14 mouse cellular contexts compared by ENCODE assay signal in the genomic region with DNA sequence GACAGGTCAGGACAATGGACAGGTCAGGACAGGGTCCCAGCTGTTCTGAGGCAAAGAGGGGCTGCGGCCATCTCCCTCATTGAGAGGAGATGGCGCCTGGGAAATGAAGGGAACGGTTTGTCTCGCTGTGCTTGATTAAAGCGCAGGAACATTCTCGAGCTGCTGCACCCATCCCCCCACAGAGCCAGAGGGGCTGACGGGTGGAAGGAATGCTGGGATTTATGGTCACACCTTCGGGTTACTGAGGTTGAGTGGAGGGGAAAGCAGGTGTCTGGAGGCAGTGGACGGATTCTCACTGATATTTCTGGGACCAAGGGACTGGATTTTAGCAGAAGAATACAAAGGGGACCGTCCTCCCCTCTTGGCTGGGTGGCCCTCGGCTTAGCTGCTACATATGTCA. TPM values are rescaled to one million over a fixed set of nuclear protein-coding genes. Genes with fewer than 3 reads are reported as not detected.
DNase-seq lines count a peak whose midpoint lies in the region; ATAC-seq and TF ChIP-seq lines count a peak whose summit lies in the region.
"Had no signal": no experiment of that assay in that cellular context is flagged by ENCODE, and none has a peak within 500 bp of the region (broad histone marks: within the 10 kb centered on the region; RNA-seq: fewer than 3 reads in every experiment).

No protein-coding gene starts in this region.

- H3K27ac ChIP-seq in hindbrain, embryonic 11.5 days (ENCODE audit: low read depth, low read length): no peak overlapping the region
- H3K27ac ChIP-seq in hindbrain, embryonic 10.5 days: no peak overlapping the region
- peak overlapping the region; percentile 15; the same call in 1 of the 2 replicates for H3K27ac ChIP-seq in testis, adult 2 months (ENCODE audit: control insufficient read depth, insufficient read depth, low read depth, low read length)
- no peak overlapping the region for H3K27ac ChIP-seq in limb, embryonic 11.5 days (replicated peaks; ENCODE audit: low read depth, low read length)
- 0 out of 2 replicates have a peak overlapping the region, but pooled peaks have one; percentile 35 for H3K27ac ChIP-seq in stomach, postnatal 0 days (replicated peaks)
- H3K27ac ChIP-seq: midbrain, embryonic 12.5 days had no signal

- TF ChIP-seq EP300 in stomach, postnatal 0 days (optimal IDR thresholded peaks at IDR 0.05): no peak

- peak; percentile 21 for DNase-seq in hindbrain, embryonic 11.5 days (ENCODE audit: low spot score)
- no peak for DNase-seq in hindbrain, embryonic 10.5 days (ENCODE audit: low spot score)
- no peak for DNase-seq in testis, postnatal 14 days (ENCODE audit: low spot score)
- peak; percentile 58 for DNase-seq in limb, embryonic 11.5 days (ENCODE audit: low spot score)
- no peak for DNase-seq in stomach, postnatal 0 days (ENCODE audit: low spot score)
- no peak for DNase-seq in urinary bladder, postnatal 14 days (ENCODE audit: low spot score)
- DNase-seq in layer of hippocampus, postnatal 10 days (ENCODE audit: low spot score in 2 of 2): no peak
- DNase-seq: cerebellum, postnatal 10 days; kidney, adult 11 months; liver, postnatal 0 days; right cerebral cortex, adult 18-20 months had no signal

- H3K9me3 ChIP-seq in hindbrain, embryonic 11.5 days (ENCODE audit: control insufficient read depth, low read length): no peaks in the 10 kb centered on the region
- H3K9me3 ChIP-seq in hindbrain, embryonic 10.5 days: no peaks in the 10 kb centered on the region
- H3K9me3 ChIP-seq in limb, embryonic 11.5 days (ENCODE audit: control insufficient read depth, low read length): no peaks in the 10 kb centered on the region
- no peaks in the 10 kb centered on the region for H3K9me3 ChIP-seq in stomach, postnatal 0 days (ENCODE audit: control insufficient read depth, low read length)
- H3K9me3 ChIP-seq: midbrain, embryonic 12.5 days had no signal

- 36% methylated on average over 11 of the region's 11 CpGs for WGBS in hindbrain, embryonic 11.5 days
- 34% methylated on average over 11 of the region's 11 CpGs for WGBS in hindbrain, embryonic 10.5 days
- WGBS in limb, embryonic 11.5 days: 13% methylated on average over 11 of the region's 11 CpGs
- 24% methylated on average over 11 of the region's 11 CpGs for WGBS in stomach, postnatal 0 days

- no peaks in the 10 kb centered on the region for H3K36me3 ChIP-seq in hindbrain, embryonic 11.5 days (ENCODE audit: control insufficient read depth, insufficient read depth, low read length)
- no peaks in the 10 kb centered on the region for H3K36me3 ChIP-seq in hindbrain, embryonic 10.5 days
- no peaks in the 10 kb centered on the region for H3K36me3 ChIP-seq in testis, adult 2 months (ENCODE audit: control insufficient read depth, insufficient read depth, low read length)
- no peaks in the 10 kb centered on the region for H3K36me3 ChIP-seq in limb, embryonic 11.5 days (ENCODE audit: control insufficient read depth, insufficient read depth, low read length)
- no peaks in the 10 kb centered on the region for H3K36me3 ChIP-seq in stomach, postnatal 0 days (ENCODE audit: control insufficient read depth, insufficient read depth, low read length)
- H3K36me3 ChIP-seq: midbrain, embryonic 12.5 days had no signal

- H3K4me1 ChIP-seq in hindbrain, embryonic 11.5 days (replicated peaks; ENCODE audit: control insufficient read depth, insufficient read depth, low read length): no peaks in the 10 kb centered on the region
- peaks cover 28% of the 10 kb centered on the region for H3K4me1 ChIP-seq in hindbrain, embryonic 10.5 days (replicated peaks)
- H3K4me1 ChIP-seq in testis, adult 2 months (ENCODE audit: control insufficient read depth, insufficient read depth, low read length): peaks cover 6% of the 10 kb centered on the region
- peaks cover 7% of the 10 kb centered on the region for H3K4me1 ChIP-seq in limb, embryonic 11.5 days (ENCODE audit: control insufficient read depth, insufficient read depth, low read length)
- H3K4me1 ChIP-seq in stomach, postnatal 0 days (replicated peaks; ENCODE audit: control insufficient read depth, insufficient read depth): no peaks in the 10 kb centered on the region

- TF ChIP-seq CTCF in testis, adult 2 months (IDR thresholded peaks at IDR 0.05; ENCODE audit: control insufficient read depth, insufficient read depth, insufficient replicate concordance, low read depth, low read length): no peak
- TF ChIP-seq CTCF in stomach, postnatal 0 days (IDR thresholded peaks at IDR 0.05; ENCODE audit: low read depth): no peak

- no peak for TF ChIP-seq POLR2A in testis, adult 2 months (IDR thresholded peaks at IDR 0.05; ENCODE audit: control insufficient read depth, low read depth, low read length)

- no peak for ATAC-seq in hindbrain, embryonic 11.5 days (ENCODE audit: low FRiP score)
- no peak for ATAC-seq in limb, embryonic 11.5 days (ENCODE audit: insufficient number of reproducible peaks, low FRiP score, low TSS enrichment, low read depth)
- ATAC-seq in stomach, postnatal 0 days (ENCODE audit: low FRiP score, low TSS enrichment): no peak
- ATAC-seq: liver, postnatal 0 days had no signal

- H3K4me2 ChIP-seq in hindbrain, embryonic 11.5 days (replicated peaks; ENCODE audit: low read depth, low read length): no peak overlapping the region
- peak overlapping the region; percentile 0; the same call in 1 of the 2 replicates for H3K4me2 ChIP-seq in limb, embryonic 11.5 days (ENCODE audit: low read depth, severe bottlenecking)
- H3K4me2 ChIP-seq in stomach, postnatal 0 days (replicated peaks; ENCODE audit: low read depth): no peak overlapping the region
- H3K4me2 ChIP-seq: midbrain, embryonic 12.5 days had no signal

- H3K27me3 ChIP-seq in hindbrain, embryonic 11.5 days (ENCODE audit: control insufficient read depth, insufficient read depth, low read length): peaks cover 3% of the 10 kb centered on the region; the same call in 1 of the 2 replicates
- peaks cover 26% of the 10 kb centered on the region for H3K27me3 ChIP-seq in hindbrain, embryonic 10.5 days (ENCODE audit: insufficient read depth, poor library complexity, severe bottlenecking)
- H3K27me3 ChIP-seq in testis, adult 2 months (ENCODE audit: control insufficient read depth, insufficient read depth, low read length): no peaks in the 10 kb centered on the region
- peaks cover 2% of the 10 kb centered on the region; the same call in 1 of the 2 replicates for H3K27me3 ChIP-seq in limb, embryonic 11.5 days (ENCODE audit: control insufficient read depth, insufficient read depth, low read length)
- no peaks in the 10 kb centered on the region for H3K27me3 ChIP-seq in stomach, postnatal 0 days (ENCODE audit: control insufficient read depth, insufficient read depth, low read length)

- no peak overlapping the region for H3K4me3 ChIP-seq in hindbrain, embryonic 11.5 days (ENCODE audit: low read depth, low read length)
- H3K4me3 ChIP-seq in hindbrain, embryonic 10.5 days: no peak overlapping the region
- no peak overlapping the region for H3K4me3 ChIP-seq in testis, adult 2 months (ENCODE audit: control insufficient read depth, low read depth, low read length)
- no peak overlapping the region for H3K4me3 ChIP-seq in limb, embryonic 11.5 days (ENCODE audit: low read depth, low read length)
- no peak overlapping the region for H3K4me3 ChIP-seq in stomach, postnatal 0 days (ENCODE audit: low read depth, low read length)
- H3K4me3 ChIP-seq: erythroblast, embryonic 14.5 days; midbrain, embryonic 12.5 days had no signal

- no peak overlapping the region for H3K9ac ChIP-seq in hindbrain, embryonic 11.5 days (ENCODE audit: low read depth, low read length)
- no peak overlapping the region for H3K9ac ChIP-seq in limb, embryonic 11.5 days (ENCODE audit: low read length)
- H3K9ac ChIP-seq in stomach, postnatal 0 days (ENCODE audit: low read length): peak overlapping the region; percentile 27; the same call in 1 of the 2 replicates
- H3K9ac ChIP-seq: liver, postnatal 0 days; midbrain, embryonic 12.5 days had no signal

RNA-seq across cellular contexts. Expression of a gene that starts 0.3 kb away (rescaled TPM):
- polyA plus RNA-seq in hindbrain, embryonic 11.5 days (2014; fragmentation: Nextera tagmentation; extraction: Ambion mirVana): not detected in 2 replicates
- polyA plus RNA-seq in hindbrain, embryonic 10.5 days (2016; fragmentation: Nextera tagmentation; extraction: Ambion mirVana): 0.04 TPM in 1 of 2 replicates, not detected in the other
- 0.44 and 0.76 TPM in 2 replicates for polyA plus RNA-seq in testis, adult 2 months (2012; rRNA removed)
- polyA plus RNA-seq in limb, embryonic 11.5 days (2014; fragmentation: Nextera tagmentation; extraction: Ambion mirVana): 0.17 and 0.18 TPM in 2 replicates
- 1.8 and 1.9 TPM in 2 replicates for polyA plus RNA-seq in stomach, postnatal 0 days (2015; fragmentation: Nextera tagmentation; extraction: Ambion mirVana)
- under 1 TPM; 0.25 to 0.38 TPM for total RNA-seq in layer of hippocampus, postnatal 10 days (2021)

RNA-seq across cellular contexts. Expression of a gene that starts 8.0 kb away (rescaled TPM):
- 378 and 385 TPM in 2 replicates for polyA plus RNA-seq in hindbrain, embryonic 11.5 days (2014; fragmentation: Nextera tagmentation; extraction: Ambion mirVana)
- polyA plus RNA-seq in hindbrain, embryonic 10.5 days (2016; fragmentation: Nextera tagmentation; extraction: Ambion mirVana): 458 and 477 TPM in 2 replicates
- 73.6 and 81.2 TPM in 2 replicates for polyA plus RNA-seq in testis, adult 2 months (2012; rRNA removed)
- polyA plus RNA-seq in limb, embryonic 11.5 days (2014; fragmentation: Nextera tagmentation; extraction: Ambion mirVana): 463 and 475 TPM in 2 replicates
- polyA plus RNA-seq in stomach, postnatal 0 days (2015; fragmentation: Nextera tagmentation; extraction: Ambion mirVana): 183 and 197 TPM in 2 replicates
- 10 to 100 TPM; 88.9 to 93.0 TPM for total RNA-seq in layer of hippocampus, postnatal 10 days (2021)

RNA-seq across cellular contexts. Expression of a gene that starts 40.2 kb away (rescaled TPM):
- polyA plus RNA-seq in hindbrain, embryonic 11.5 days (2014; fragmentation: Nextera tagmentation; extraction: Ambion mirVana): 12.6 and 15.3 TPM in 2 replicates
- polyA plus RNA-seq in hindbrain, embryonic 10.5 days (2016; fragmentation: Nextera tagmentation; extraction: Ambion mirVana): 28.3 and 35.5 TPM in 2 replicates
- polyA plus RNA-seq in testis, adult 2 months (2012; rRNA removed): 41.9 and 46.2 TPM in 2 replicates
- 16.5 and 17.9 TPM in 2 replicates for polyA plus RNA-seq in limb, embryonic 11.5 days (2014; fragmentation: Nextera tagmentation; extraction: Ambion mirVana)
- 30.8 and 35.5 TPM in 2 replicates for polyA plus RNA-seq in stomach, postnatal 0 days (2015; fragmentation: Nextera tagmentation; extraction: Ambion mirVana)
- total RNA-seq in layer of hippocampus, postnatal 10 days (2021): 100 to 1,000 TPM; 131 to 136 TPM

RNA-seq across cellular contexts. Expression of a gene that starts 47.4 kb away (rescaled TPM):
- 4.4 and 6.0 TPM in 2 replicates for polyA plus RNA-seq in hindbrain, embryonic 11.5 days (2014; fragmentation: Nextera tagmentation; extraction: Ambion mirVana)
- 6.8 and 7.1 TPM in 2 replicates for polyA plus RNA-seq in hindbrain, embryonic 10.5 days (2016; fragmentation: Nextera tagmentation; extraction: Ambion mirVana)
- polyA plus RNA-seq in testis, adult 2 months (2012; rRNA removed): 11.4 and 13.8 TPM in 2 replicates
- 4.9 and 6.2 TPM in 2 replicates for polyA plus RNA-seq in limb, embryonic 11.5 days (2014; fragmentation: Nextera tagmentation; extraction: Ambion mirVana)
- polyA plus RNA-seq in stomach, postnatal 0 days (2015; fragmentation: Nextera tagmentation; extraction: Ambion mirVana): 6.7 and 7.7 TPM in 2 replicates
- 1 to 10 TPM; 4.7 to 5.1 TPM for total RNA-seq in layer of hippocampus, postnatal 10 days (2021)

RNA-seq across cellular contexts. Expression of a gene that starts 47.4 kb away (rescaled TPM):
- 3.3 and 3.8 TPM in 2 replicates for polyA plus RNA-seq in hindbrain, embryonic 11.5 days (2014; fragmentation: Nextera tagmentation; extraction: Ambion mirVana)
- polyA plus RNA-seq in hindbrain, embryonic 10.5 days (2016; fragmentation: Nextera tagmentation; extraction: Ambion mirVana): 6.1 and 7.8 TPM in 2 replicates
- 4.2 and 5.5 TPM in 2 replicates for polyA plus RNA-seq in testis, adult 2 months (2012; rRNA removed)
- polyA plus RNA-seq in limb, embryonic 11.5 days (2014; fragmentation: Nextera tagmentation; extraction: Ambion mirVana): 7.3 and 7.4 TPM in 2 replicates
- polyA plus RNA-seq in stomach, postnatal 0 days (2015; fragmentation: Nextera tagmentation; extraction: Ambion mirVana): 3.6 and 4.7 TPM in 2 replicates
- 1 to 10 TPM; 5.4 to 6.3 TPM for total RNA-seq in layer of hippocampus, postnatal 10 days (2021)
- polyA plus RNA-seq: erythroblast, embryonic 14.5 days had no signal

Comparison
In these comparisons a context has a peak if more than half of its experiments do, and no peak if none do; other contexts are left out.
1. DNase-seq: peak in hindbrain, embryonic 11.5 days (single experiment) and limb, embryonic 11.5 days (single experiment); none in hindbrain, embryonic 10.5 days (single experiment), testis, postnatal 14 days (single experiment), stomach, postnatal 0 days (single experiment), urinary bladder, postnatal 14 days (single experiment) and layer of hippocampus, postnatal 10 days (0 of 2).
2. H3K27ac ChIP-seq: peak in testis, adult 2 months (single experiment) and stomach, postnatal 0 days (single experiment); none in hindbrain, embryonic 11.5 days (single experiment), hindbrain, embryonic 10.5 days (single experiment) and limb, embryonic 11.5 days (single experiment).